Mouse (Mus musculus) WW6 (cell line): ENCODE measurements at regions not wholly inside any gene's neighbourhood (a gene's known extent, or its start where the extent isn't known, plus 50 kb on each side); places are given as distances from the start of the nearest gene placed in this dataset.
"Not testable (repeated sequence)": the region's sequence is repeated elsewhere in the genome, so short reads cannot be mapped to it uniquely, and the experiment has no call there.

Source experiments
- DNase-seq: peaks from one replicate; pipeline ENCODE4 v3.0.0-alpha.2; 2013; ENCODE audit warnings: low read depth, low spot score

DNA sequence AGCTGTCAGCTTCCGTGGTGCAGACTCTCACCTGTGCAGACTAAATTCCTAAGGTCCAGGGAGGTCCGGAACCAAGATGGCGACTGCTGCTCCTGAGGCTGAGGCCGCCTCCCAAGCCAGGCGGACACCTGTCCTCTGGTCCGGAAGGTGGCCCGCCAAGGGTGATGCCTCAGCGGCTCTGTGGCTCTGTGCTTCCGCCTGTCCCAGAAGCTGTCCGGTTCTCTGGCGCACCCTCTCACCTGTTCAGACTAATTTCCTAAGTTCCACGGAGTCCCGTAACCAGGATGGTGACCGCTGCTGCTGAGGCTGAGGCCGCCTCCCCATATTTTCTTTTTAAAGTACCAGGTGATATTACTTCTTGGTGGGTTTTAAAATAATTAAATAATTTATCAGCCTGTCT lies 65.4 kb upstream of the B3galnt2 start:
- not testable (repeated sequence) for DNase-seq

DNA sequence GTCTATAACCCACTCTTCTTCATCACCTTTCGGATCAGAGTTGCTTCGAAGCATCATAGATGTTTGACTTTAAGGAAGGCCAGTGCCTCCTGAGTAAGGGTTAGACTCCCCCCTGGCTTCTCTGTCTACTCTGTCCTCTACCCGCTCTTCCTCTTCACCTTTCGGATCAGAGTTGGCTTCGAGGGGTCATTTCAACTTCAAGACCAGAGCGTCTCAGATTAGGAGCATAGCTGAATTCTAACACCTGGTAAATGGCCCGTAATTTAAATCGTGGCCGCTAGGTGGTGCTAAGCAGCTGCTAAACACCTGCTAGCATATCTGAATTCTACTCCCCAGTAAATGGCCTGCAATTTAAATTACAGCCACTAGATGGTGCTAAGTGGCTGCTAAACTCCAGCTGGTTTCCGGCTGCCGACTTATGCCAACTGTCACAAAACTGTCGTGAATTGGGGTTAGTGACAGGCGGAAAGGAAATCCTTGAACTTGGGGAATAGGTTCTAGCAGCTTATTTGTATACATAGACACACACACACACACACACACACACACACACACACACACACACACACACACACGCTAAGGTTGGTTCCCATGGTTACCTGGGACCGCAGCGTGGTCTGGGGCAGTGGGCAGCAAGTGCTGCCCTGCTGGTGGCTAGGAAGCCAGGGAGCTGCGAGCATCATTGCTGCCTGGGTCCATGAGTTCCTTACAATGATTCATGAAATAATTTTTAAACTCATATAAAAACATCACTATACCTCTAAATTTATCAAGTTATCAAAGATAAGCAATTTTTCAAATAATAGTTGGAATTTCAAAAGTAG lies 64.8 kb upstream of the B3galnt2 start:
- DNase-seq: peak; percentile 89

DNA sequence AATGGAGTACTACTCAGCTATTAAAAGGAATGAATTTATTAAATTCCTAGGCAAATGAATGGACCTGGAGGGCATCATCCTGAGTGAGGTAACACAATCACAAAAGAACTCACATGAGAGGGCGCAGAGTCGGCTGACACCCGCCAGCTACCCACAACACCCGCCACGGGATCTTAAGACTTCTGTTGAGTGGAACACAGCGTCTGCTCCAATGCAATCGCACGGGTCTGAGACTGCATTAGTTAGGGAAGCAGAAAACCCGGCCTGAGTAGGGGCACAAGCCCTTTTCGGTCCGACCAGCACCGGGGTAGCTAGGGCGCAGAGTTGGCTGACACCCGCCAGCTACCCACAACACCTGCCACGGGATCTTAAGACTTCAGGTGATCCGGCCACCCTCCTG lies 52.1 kb upstream of the B3galnt2 start:
- peak; percentile 13 for DNase-seq
